Mouse (Mus musculus): ENCODE measurements around the gene Ntrk1.

- no peak for TF ChIP-seq CTCF (IDR thresholded peaks at IDR 0.05; ENCODE audit: control insufficient read depth, insufficient read depth, low read length)
- no peak for TF ChIP-seq POLR2A (IDR thresholded peaks at IDR 0.05; ENCODE audit: borderline replicate concordance, control insufficient read depth, low read depth, low read length)
These were observed 28.7 kb downstream of the Ntrk1 start for GRCm38 (mm10) chr3:87766284-87766667.

All from bone marrow, adult 2 months (tissue).